Mouse (Mus musculus) ovary, postnatal 10 days (tissue): Measurements from ENCODE around the gene Lemd1.

Experiments
- DNase-seq: peaks from one replicate; pipeline ENCODE4 v3.0.0; 2022; ENCODE audit warnings: low spot score

Lemd1 gene

GRCm38 (mm10) chr1:132291706-132292105, 100.5 kb downstream of the Lemd1 start:
- DNase-seq: no peak

GRCm38 (mm10) chr1:132292318-132293129, 101.3 kb downstream of the Lemd1 start:
- no peak for DNase-seq

GRCm38 (mm10) chr1:132295506-132295905, 104.3 kb downstream of the Lemd1 start:
- DNase-seq: no peak

GRCm38 (mm10) chr1:132296051-132296450, 104.8 kb downstream of the Lemd1 start:
- no peak for DNase-seq

- no peak for DNase-seq
Measured at GRCm38 (mm10) chr1:132298425-132298800, 107.2 kb downstream of the Lemd1 start, which contains the start of gene Klhdc8a. Klhdc8a (plus strand) TSS chr1:132298626.

GRCm38 (mm10) chr1:132298801-132299464, 107.7 kb downstream of the Lemd1 start:
- DNase-seq: no peak

GRCm38 (mm10) chr1:132299744-132300143, 108.5 kb downstream of the Lemd1 start:
- no peak for DNase-seq

GRCm38 (mm10) chr1:132301242-132301641, 110.0 kb downstream of the Lemd1 start:
- DNase-seq: no peak

GRCm38 (mm10) chr1:132302341-132302866, 111.2 kb downstream of the Lemd1 start:
- no peak for DNase-seq

- DNase-seq: no peak
Measured at GRCm38 (mm10) chr1:132304618-132305214, 113.5 kb downstream of the Lemd1 start.

- no peak for DNase-seq
Measured at GRCm38 (mm10) chr1:132306160-132306559, 114.9 kb downstream of the Lemd1 start.

- DNase-seq: no peak
Measured at GRCm38 (mm10) chr1:132306808-132307207, 115.6 kb downstream of the Lemd1 start.

- no peak for DNase-seq
Measured at GRCm38 (mm10) chr1:132307962-132308361, 116.7 kb downstream of the Lemd1 start.

- no peak for DNase-seq
Measured at GRCm38 (mm10) chr1:132308674-132309073, 117.4 kb downstream of the Lemd1 start.
